Mouse (Mus musculus): ENCODE measurements around the gene Fads1.

Gene Fads1

GRCm38 (mm10) chr19:10176941-10177372, 5.7 kb upstream of the Fads1 start:
- DNase-seq (ENCODE audit: low read depth, low spot score) = no peak

- DNase-seq (ENCODE audit: low read depth, low spot score) = no peak
Observed at GRCm38 (mm10) chr19:10181225-10181624, 1.5 kb upstream of the Fads1 start.

- DNase-seq (ENCODE audit: low read depth, low spot score) = no peak
Observed at GRCm38 (mm10) chr19:10182142-10182541, 546 bp upstream of the Fads1 start.

- DNase-seq (ENCODE audit: low read depth, low spot score) = no peak
Observed at GRCm38 (mm10) chr19:10183299-10183983, 753 bp downstream of the Fads1 start.

GRCm38 (mm10) chr19:10184096-10184495, 1.4 kb downstream of the Fads1 start:
- DNase-seq (ENCODE audit: low read depth, low spot score) = no peak

- DNase-seq (ENCODE audit: low read depth, low spot score) = no peak
Observed at GRCm38 (mm10) chr19:10185876-10186275, 3.2 kb downstream of the Fads1 start.

GRCm38 (mm10) chr19:10186569-10186968, 3.9 kb downstream of the Fads1 start:
- DNase-seq (ENCODE audit: low read depth, low spot score) = no peak

- no peak for DNase-seq (ENCODE audit: low read depth, low spot score)
Observed at GRCm38 (mm10) chr19:10188281-10188811, 5.7 kb downstream of the Fads1 start.

- DNase-seq (ENCODE audit: low read depth, low spot score) = no peak
Observed at GRCm38 (mm10) chr19:10189022-10189421, 6.3 kb downstream of the Fads1 start.

GRCm38 (mm10) chr19:10189940-10190339, 7.3 kb downstream of the Fads1 start:
- DNase-seq (ENCODE audit: low read depth, low spot score) = no peak

- peak; percentile 64 for DNase-seq (ENCODE audit: low read depth, low spot score)
Observed at GRCm38 (mm10) chr19:10190796-10191195, 8.1 kb downstream of the Fads1 start.

- no peak for DNase-seq (ENCODE audit: low read depth, low spot score)
Observed at GRCm38 (mm10) chr19:10191326-10191725, 8.6 kb downstream of the Fads1 start.

GRCm38 (mm10) chr19:10194337-10194736, 11.6 kb downstream of the Fads1 start:
- no peak for DNase-seq (ENCODE audit: low read depth, low spot score)

- DNase-seq (ENCODE audit: low read depth, low spot score) = no peak
Observed at GRCm38 (mm10) chr19:10195252-10195651, 12.6 kb downstream of the Fads1 start.

- no peak for DNase-seq (ENCODE audit: low read depth, low spot score)
Observed at GRCm38 (mm10) chr19:10197130-10197529, 14.4 kb downstream of the Fads1 start.

GRCm38 (mm10) chr19:10198286-10198685, 15.6 kb downstream of the Fads1 start:
- DNase-seq (ENCODE audit: low read depth, low spot score) = no peak

GRCm38 (mm10) chr19:10198723-10199122, 16.0 kb downstream of the Fads1 start:
- DNase-seq (ENCODE audit: low read depth, low spot score) = peak; percentile 78

- DNase-seq (ENCODE audit: low read depth, low spot score) = no peak
Observed at GRCm38 (mm10) chr19:10203146-10203847, 20.6 kb downstream of the Fads1 start.

- peak; percentile 91 for DNase-seq (ENCODE audit: low read depth, low spot score)
Observed at GRCm38 (mm10) chr19:10203848-10204615, 21.3 kb downstream of the Fads1 start, which contains the start of the genes Tmem258 and Fen1. Gene Tmem258, plus strand, starts transcription at chr19:10204014. Gene Fen1, minus strand, starts transcription at chr19:10204169.

GRCm38 (mm10) chr19:10204616-10205001, 21.9 kb downstream of the Fads1 start:
- DNase-seq (ENCODE audit: low read depth, low spot score) = peak; percentile 83

- DNase-seq (ENCODE audit: low read depth, low spot score) = no peak
Observed at GRCm38 (mm10) chr19:10205051-10205450, 22.4 kb downstream of the Fads1 start.

GRCm38 (mm10) chr19:10208851-10209250, 26.2 kb downstream of the Fads1 start:
- no peak for DNase-seq (ENCODE audit: low read depth, low spot score)
